In the genomic region with DNA sequence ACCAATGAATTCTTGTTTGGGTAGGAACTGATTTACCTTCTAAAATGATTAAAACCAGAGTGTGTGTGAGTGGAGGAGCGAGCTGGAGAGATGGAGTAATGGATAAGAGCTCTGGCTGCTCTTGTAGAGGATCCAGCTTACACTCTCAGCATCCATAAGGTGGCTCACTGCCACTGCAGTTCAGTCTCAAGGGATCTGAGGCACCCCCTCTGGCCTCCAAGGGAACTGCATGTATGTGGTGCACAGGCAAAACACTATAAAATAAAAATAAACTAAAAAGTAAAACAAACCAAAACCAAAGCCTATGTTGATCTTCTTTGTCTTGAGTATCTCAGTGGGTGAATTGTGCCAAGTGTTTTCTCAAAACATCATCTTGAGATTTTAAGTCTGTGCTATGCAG, we compare ENCODE assay signal across 9 mouse cellular contexts. TPM values are rescaled to one million over a fixed set of nuclear protein-coding genes. Genes with fewer than 3 reads are reported as not detected.
DNase-seq lines count a peak whose midpoint lies in the region; ATAC-seq and TF ChIP-seq lines count a peak whose summit lies in the region.
"Had no signal": no experiment of that assay in that cellular context is flagged by ENCODE, and none has a peak within 500 bp of the region (broad histone marks: within the 10 kb centered on the region; RNA-seq: fewer than 3 reads in every experiment).

No protein-coding gene starts in this region.

- H3K27ac ChIP-seq in heart, embryonic 10.5 days = no peak overlapping the region
- H3K27ac ChIP-seq in bone marrow, adult 2 months (ENCODE audit: control insufficient read depth, insufficient read depth, low read depth, low read length, poor library complexity) = no peak overlapping the region
- H3K27ac ChIP-seq in forebrain, embryonic 14.5 days (ENCODE audit: low read depth, low read length) = no peak overlapping the region
- H3K27ac ChIP-seq: limb, embryonic 15.5 days had no signal

- peaks cover 41% of the 10 kb centered on the region for H3K4me1 ChIP-seq in heart, embryonic 10.5 days
- peaks cover 4% of the 10 kb centered on the region for H3K4me1 ChIP-seq in bone marrow, adult 2 months (ENCODE audit: control insufficient read depth, insufficient read depth, low read length)
- H3K4me1 ChIP-seq in forebrain, embryonic 14.5 days (ENCODE audit: control insufficient read depth, insufficient read depth, low read length) = peaks cover 6% of the 10 kb centered on the region; the same call in 1 of the 2 replicates

- peak; percentile 92 for DNase-seq in heart, adult 11 months
- DNase-seq in heart, embryonic 10.5 days (ENCODE audit: low spot score) = no peak
- peak; percentile 85 for DNase-seq in CD4-positive helper T cell, adult 2 months (ENCODE audit: low read depth, low spot score)
- peak; percentile 85 for DNase-seq in forebrain, embryonic 14.5 days (ENCODE audit: low spot score)
- peak; percentile 88 to 93 for DNase-seq in kidney, postnatal 36 days
- peak; percentile 85 for DNase-seq in lung, postnatal 14 days
- peak; percentile 50 to 67 for DNase-seq in spleen, postnatal 14 days (ENCODE audit: low spot score in 2 of 2)

- TF ChIP-seq POLR2A in bone marrow, adult 2 months (IDR thresholded peaks at IDR 0.05; ENCODE audit: borderline replicate concordance, control insufficient read depth, low read depth, low read length) = no peak

- no peaks in the 10 kb centered on the region for H3K9me3 ChIP-seq in heart, embryonic 10.5 days
- H3K9me3 ChIP-seq in forebrain, embryonic 14.5 days (replicated peaks; ENCODE audit: control insufficient read depth, low read length) = no peaks in the 10 kb centered on the region
- H3K9me3 ChIP-seq: limb, embryonic 15.5 days had no signal

- ATAC-seq in forebrain, embryonic 14.5 days = peak; percentile 47; the same call in 1 of the 2 replicates

- peak; percentile 79 for TF ChIP-seq CTCF in bone marrow, adult 2 months (IDR thresholded peaks at IDR 0.05; ENCODE audit: control insufficient read depth, insufficient read depth, low read length)

- no peaks in the 10 kb centered on the region for H3K36me3 ChIP-seq in heart, embryonic 10.5 days
- H3K36me3 ChIP-seq in forebrain, embryonic 14.5 days (ENCODE audit: control insufficient read depth, insufficient read depth, low read length) = no peaks in the 10 kb centered on the region
- H3K36me3 ChIP-seq: limb, embryonic 15.5 days had no signal

- WGBS in heart, embryonic 10.5 days = 34% methylated on average over 1 of the region's 1 CpGs
- 5% methylated on average over 1 of the region's 1 CpGs for WGBS in bone marrow, adult 2 months
- WGBS in forebrain, embryonic 14.5 days = 39% methylated on average over 1 of the region's 1 CpGs

- no peak overlapping the region for H3K4me3 ChIP-seq in heart, embryonic 10.5 days
- no peak overlapping the region for H3K4me3 ChIP-seq in bone marrow, adult 2 months (replicated peaks; ENCODE audit: control insufficient read depth, low read depth, low read length)
- H3K4me3 ChIP-seq in forebrain, embryonic 14.5 days (ENCODE audit: low read depth, low read length) = no peak overlapping the region
- H3K4me3 ChIP-seq: limb, embryonic 15.5 days had no signal

- no peak overlapping the region for H3K9ac ChIP-seq in forebrain, embryonic 14.5 days (ENCODE audit: low read length)
- H3K9ac ChIP-seq: limb, embryonic 15.5 days had no signal

- no peak overlapping the region for H3K4me2 ChIP-seq in forebrain, embryonic 14.5 days (ENCODE audit: low read length)
- H3K4me2 ChIP-seq: limb, embryonic 15.5 days had no signal

- no peaks in the 10 kb centered on the region for H3K27me3 ChIP-seq in heart, embryonic 10.5 days (ENCODE audit: insufficient read depth, poor library complexity, severe bottlenecking)
- no peaks in the 10 kb centered on the region for H3K27me3 ChIP-seq in forebrain, embryonic 14.5 days (replicated peaks; ENCODE audit: control insufficient read depth, insufficient read depth, low read length)
- H3K27me3 ChIP-seq: limb, embryonic 15.5 days had no signal

RNA-seq across cellular contexts. Expression of a gene that starts 4.6 kb away (rescaled TPM):
- polyA plus RNA-seq in heart, embryonic 10.5 days (2016; fragmentation: Nextera tagmentation; extraction: Ambion mirVana) = 0.12 and 0.30 TPM in 2 replicates
- not detected in 2 replicates for polyA plus RNA-seq in bone marrow, adult 2 months (2011; ENCODE audit: insufficient read depth, insufficient read length, low replicate concordance, missing spikeins)
- 0.20 and 0.27 TPM in 2 replicates for polyA plus RNA-seq in forebrain, embryonic 14.5 days (2014; fragmentation: Nextera tagmentation; extraction: Ambion mirVana)

RNA-seq across cellular contexts. Expression of a gene that starts 5.1 kb away (rescaled TPM):
- polyA plus RNA-seq in heart, embryonic 10.5 days (2016; fragmentation: Nextera tagmentation; extraction: Ambion mirVana) = 18.2 and 23.2 TPM in 2 replicates
- 12.6 and 28.3 TPM in 2 replicates for polyA plus RNA-seq in bone marrow, adult 2 months (2011; ENCODE audit: insufficient read depth, insufficient read length, low replicate concordance, missing spikeins)
- 4.6 and 5.4 TPM in 2 replicates for polyA plus RNA-seq in forebrain, embryonic 14.5 days (2014; fragmentation: Nextera tagmentation; extraction: Ambion mirVana)

RNA-seq across cellular contexts. Expression of a gene that starts 20.5 kb away (rescaled TPM):
- 42.4 and 50.3 TPM in 2 replicates for polyA plus RNA-seq in heart, embryonic 10.5 days (2016; fragmentation: Nextera tagmentation; extraction: Ambion mirVana)
- polyA plus RNA-seq in bone marrow, adult 2 months (2011; ENCODE audit: insufficient read depth, insufficient read length, low replicate concordance, missing spikeins) = 3.0 and 3.1 TPM in 2 replicates
- 99.0 and 110 TPM in 2 replicates for polyA plus RNA-seq in forebrain, embryonic 14.5 days (2014; fragmentation: Nextera tagmentation; extraction: Ambion mirVana)

RNA-seq across cellular contexts. Expression of a gene that starts 25.8 kb away (rescaled TPM):
- polyA plus RNA-seq in heart, embryonic 10.5 days (2016; fragmentation: Nextera tagmentation; extraction: Ambion mirVana) = 27.1 and 32.7 TPM in 2 replicates
- polyA plus RNA-seq in bone marrow, adult 2 months (2011; ENCODE audit: insufficient read depth, insufficient read length, low replicate concordance, missing spikeins) = 0.93 and 1.3 TPM in 2 replicates
- polyA plus RNA-seq in forebrain, embryonic 14.5 days (2014; fragmentation: Nextera tagmentation; extraction: Ambion mirVana) = 6.2 and 7.4 TPM in 2 replicates

RNA-seq across cellular contexts. Expression of a gene that starts 56.7 kb away (rescaled TPM):
- polyA plus RNA-seq in heart, embryonic 10.5 days (2016; fragmentation: Nextera tagmentation; extraction: Ambion mirVana) = 15.4 and 35.8 TPM in 2 replicates
- 4.0 and 5.6 TPM in 2 replicates for polyA plus RNA-seq in bone marrow, adult 2 months (2011; ENCODE audit: insufficient read depth, insufficient read length, low replicate concordance, missing spikeins)
- polyA plus RNA-seq in forebrain, embryonic 14.5 days (2014; fragmentation: Nextera tagmentation; extraction: Ambion mirVana) = 8.3 and 9.1 TPM in 2 replicates

Comparison
In these comparisons a context has a peak if more than half of its experiments do, and no peak if none do; other contexts are left out.
1. RNA of a gene that starts 20.5 kb away (polyA plus RNA-seq): 99.0 to 110 TPM in forebrain, embryonic 14.5 days and 42.4 to 50.3 TPM in heart, embryonic 10.5 days; 3.0 to 3.1 TPM in bone marrow, adult 2 months; every median in the first group is over 10 times any median in the second.